Mouse (Mus musculus) liver, embryonic 15.5 days (tissue): ENCODE measurements around the gene Ide. TPM values are rescaled to one million over a fixed set of nuclear protein-coding genes. Genes with fewer than 3 reads are reported as not detected.
A peak's percentile ranks its signal among the peaks of the same experiment; 100 is the strongest.

ENCODE experiments used
- ATAC-seq: fragments of 200-750 bp; cut with Nextera tagmentation; 2 replicates; pipeline ENCODE4 v1.8.0; 2017; ENCODE audit warnings: moderate number of reproducible peaks, mild to moderate bottlenecking, moderate library complexity; ENCODE audit not compliant: insufficient read depth
- H3K27ac ChIP-seq: fragments of 300-500 bp; sonication (generic); replicated peaks from 2 replicates; pipeline ENCODE4 v1.5.1; 2015; ENCODE audit warnings: mild to moderate bottlenecking, inconsistent platforms
- H3K27me3 ChIP-seq: fragments of 300-500 bp; sonication (generic); 2 replicates; pipeline ENCODE4 v1.6.1; 2015; ENCODE audit warnings: mild to moderate bottlenecking, inconsistent platforms
- H3K36me3 ChIP-seq: fragments of 300-500 bp; sonication (generic); replicated peaks from 2 replicates; pipeline ENCODE4 v1.6.1; 2015; ENCODE audit warnings: moderate library complexity, mild to moderate bottlenecking, inconsistent platforms
- H3K4me1 ChIP-seq: fragments of 300-500 bp; sonication (generic); replicated peaks from 2 replicates; pipeline ENCODE4 v1.6.1; 2015; ENCODE audit warnings: inconsistent platforms
- H3K4me2 ChIP-seq: fragments of 300-500 bp; sonication (generic); 2 replicates; pipeline ENCODE4 v1.6.1; 2015; ENCODE audit warnings: moderate library complexity, mild to moderate bottlenecking, inconsistent platforms
- H3K4me3 ChIP-seq: fragments of 300-500 bp; sonication (generic); replicated peaks from 2 replicates; pipeline ENCODE4 v1.5.1; 2015; ENCODE audit warnings: mild to moderate bottlenecking, inconsistent platforms
- H3K9ac ChIP-seq: fragments of 300-500 bp; sonication (generic); 2 replicates; pipeline ENCODE4 v1.6.1; 2015; ENCODE audit warnings: moderate library complexity, mild to moderate bottlenecking, inconsistent platforms
- H3K9me3 ChIP-seq: fragments of 300-500 bp; sonication (generic); replicated peaks from 2 replicates; pipeline ENCODE4 v1.6.1; 2016; ENCODE audit warnings: inconsistent platforms
- WGBS: fragments of 180-500 bp; shearing (Covaris S2); methylation state at CpG from one replicate; pipeline ENCODE4 v1.1.7; 2015; ENCODE audit warnings: mixed read lengths; ENCODE audit not compliant: insufficient replicate concordance; 5-methylcytosine and 5-hydroxymethylcytosine counted together
- polyA plus RNA-seq: library from polyadenylated mRNA; unstranded; fragments of >200 nt; fragmentation: Nextera tagmentation; extraction: Ambion mirVana; gene quantifications from 2 replicates; pipeline ENCODE4 v1.2.1, GENCODE M21; 2015

Gene Ide
- polyA plus RNA-seq, 1 experiment from 2014 or later, result 25.8 TPM

DNA sequence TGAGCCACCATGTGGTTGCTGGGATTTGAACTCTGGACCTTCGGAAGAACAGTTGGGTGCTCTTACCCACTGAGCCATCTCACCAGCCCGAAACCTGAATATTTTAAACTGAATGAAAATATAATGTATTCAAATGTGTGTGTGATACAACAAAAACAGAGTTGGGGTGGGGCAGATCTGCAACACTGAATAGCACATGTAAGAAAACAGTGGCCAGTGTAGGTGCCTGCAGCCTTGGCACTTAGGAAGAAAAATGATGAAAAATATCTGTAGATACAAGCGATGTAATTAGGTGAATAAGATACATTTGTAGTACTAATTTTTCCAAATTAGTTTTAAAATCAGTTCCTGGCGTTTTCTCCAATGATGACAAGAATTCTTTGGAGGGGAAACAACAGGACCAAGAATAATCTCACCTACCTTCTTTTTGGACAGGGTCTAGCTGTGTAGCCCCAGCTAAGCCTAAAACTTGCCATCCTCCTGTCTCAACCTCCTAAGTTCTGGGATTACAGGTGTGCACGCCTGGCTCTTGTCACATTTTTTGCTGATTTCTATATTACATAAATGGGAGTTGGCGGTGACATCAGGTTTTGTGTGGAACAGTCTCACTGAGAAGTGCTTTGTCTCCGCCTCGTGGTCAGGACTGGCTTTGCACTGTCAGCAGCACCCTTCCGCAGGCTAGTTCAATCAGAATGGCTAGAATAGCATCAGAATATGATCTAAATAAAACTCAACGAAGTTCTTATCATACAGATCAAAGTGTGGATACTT is 72.1 kb downstream of the Ide start:
- no peak overlapping the region for H3K27ac ChIP-seq
- H3K4me2 ChIP-seq, result no peak overlapping the region
- H3K9me3 ChIP-seq, result no peaks in the 10 kb centered on the region
- no peak overlapping the region for H3K9ac ChIP-seq
- peak; percentile 52 for ATAC-seq
- peaks cover 18% of the 10 kb centered on the region for H3K36me3 ChIP-seq
- peaks cover 20% of the 10 kb centered on the region for H3K4me1 ChIP-seq
- H3K4me3 ChIP-seq, result no peak overlapping the region
- H3K27me3 ChIP-seq, result no peaks in the 10 kb centered on the region
- WGBS, result 26% methylated on average over 10 of the region's 10 CpGs

GRCm38 (mm10) chr19:37263943-37264897 is 73.4 kb downstream of the Ide start:
- ATAC-seq, result peak; percentile 35; the same call in 1 of the 2 replicates
- no peak overlapping the region for H3K9ac ChIP-seq
- no peaks in the 10 kb centered on the region for H3K9me3 ChIP-seq
- peak overlapping the region; percentile 67 for H3K27ac ChIP-seq
- H3K4me2 ChIP-seq, result peak overlapping the region; percentile 29
- H3K36me3 ChIP-seq, result peaks cover 15% of the 10 kb centered on the region
- H3K4me1 ChIP-seq, result peaks cover 20% of the 10 kb centered on the region
- H3K4me3 ChIP-seq, result peak overlapping the region; percentile 34
- no peaks in the 10 kb centered on the region; the same call in 1 of the 2 replicates for H3K27me3 ChIP-seq
- WGBS, result 63% methylated on average over 23 of the region's 23 CpGs

- Histone ChIP-seq H3K27ac (peak overlapping the region; percentile 67), H3K4me3 (peak overlapping the region; percentile 34), H3K4me2 (peak overlapping the region; percentile 29; the same call in 1 of the 2 replicates), H3K27me3 (no peaks in the 10 kb centered on the region; the same call in 1 of the 2 replicates), H3K9me3 (no peaks in the 10 kb centered on the region), H3K9ac (no peak overlapping the region), H3K4me1 (peaks cover 20% of the 10 kb centered on the region), H3K36me3 (peaks cover 10% of the 10 kb centered on the region)
- no peak for ATAC-seq
- WGBS, result 52% methylated on average over 8 of the region's 8 CpGs
These were observed 74.1 kb downstream of the Ide start for GRCm38 (mm10) chr19:37263566-37263942.

- 0 out of 2 replicates have a peak overlapping the region, but pooled peaks have one; percentile 7 for H3K4me3 ChIP-seq
- no peak overlapping the region for H3K4me2 ChIP-seq
- no peaks in the 10 kb centered on the region; the same call in 1 of the 2 replicates for H3K27me3 ChIP-seq
- H3K4me1 ChIP-seq, result peaks cover 20% of the 10 kb centered on the region
- H3K9ac ChIP-seq, result no peak overlapping the region
- 0 out of 2 replicates have a peak, but pooled peaks have one; percentile 11 for ATAC-seq
- H3K36me3 ChIP-seq, result 0 out of 2 replicates have a peak, but pooled peaks cover 4% of the 10 kb centered on the region
- H3K27ac ChIP-seq, result 0 out of 2 replicates have a peak overlapping the region, but pooled peaks have one; percentile 29
- no peaks in the 10 kb centered on the region for H3K9me3 ChIP-seq
- WGBS, result 66% methylated on average over 4 of the region's 4 CpGs
These were observed 75.3 kb downstream of the Ide start for GRCm38 (mm10) chr19:37262389-37262788.

- no peaks in the 10 kb centered on the region for H3K9me3 ChIP-seq
- peaks cover 10% of the 10 kb centered on the region for H3K4me1 ChIP-seq
- H3K27me3 ChIP-seq, result no peaks in the 10 kb centered on the region; the same call in 1 of the 2 replicates
- H3K4me3 ChIP-seq, result no peak overlapping the region
- H3K36me3 ChIP-seq, result no peaks in the 10 kb centered on the region
- ATAC-seq, result no peak
- no peak overlapping the region for H3K9ac ChIP-seq
- H3K4me2 ChIP-seq, result no peak overlapping the region
- no peak overlapping the region for H3K27ac ChIP-seq
- WGBS, result 65% methylated on average over 9 of the region's 9 CpGs
These were observed 82.3 kb downstream of the Ide start for GRCm38 (mm10) chr19:37255321-37255720.

GRCm38 (mm10) chr19:37252104-37252503 is 85.5 kb downstream of the Ide start:
- H3K4me1 ChIP-seq, result peaks cover 9% of the 10 kb centered on the region

GRCm38 (mm10) chr19:37248199-37248598 is 89.5 kb downstream of the Ide start:
- H3K9ac ChIP-seq, result no peak overlapping the region
- H3K27ac ChIP-seq, result no peak overlapping the region
- 54% methylated on average over 3 of the region's 3 CpGs for WGBS
- H3K4me1 ChIP-seq, result peaks cover 14% of the 10 kb centered on the region; the same call in 1 of the 2 replicates
- H3K4me2 ChIP-seq, result no peak overlapping the region
- H3K27me3 ChIP-seq, result no peaks in the 10 kb centered on the region
- ATAC-seq, result no peak
- no peaks in the 10 kb centered on the region for H3K36me3 ChIP-seq
- no peaks in the 10 kb centered on the region for H3K9me3 ChIP-seq
- no peak overlapping the region for H3K4me3 ChIP-seq

More at GRCm38 (mm10) chr19:37252104-37252503, 85.5 kb downstream of the Ide start:
- no peak overlapping the region for H3K4me2 ChIP-seq
- no peaks in the 10 kb centered on the region for H3K36me3 ChIP-seq
- ATAC-seq, result no peak; the same call in 1 of the 2 replicates
- no peak overlapping the region for H3K9ac ChIP-seq
- no peaks in the 10 kb centered on the region for H3K9me3 ChIP-seq
- no peak overlapping the region for H3K4me3 ChIP-seq
- WGBS, result 56% methylated on average over 6 of the region's 6 CpGs
- no peaks in the 10 kb centered on the region for H3K27me3 ChIP-seq
- H3K27ac ChIP-seq, result no peak overlapping the region

DNA sequence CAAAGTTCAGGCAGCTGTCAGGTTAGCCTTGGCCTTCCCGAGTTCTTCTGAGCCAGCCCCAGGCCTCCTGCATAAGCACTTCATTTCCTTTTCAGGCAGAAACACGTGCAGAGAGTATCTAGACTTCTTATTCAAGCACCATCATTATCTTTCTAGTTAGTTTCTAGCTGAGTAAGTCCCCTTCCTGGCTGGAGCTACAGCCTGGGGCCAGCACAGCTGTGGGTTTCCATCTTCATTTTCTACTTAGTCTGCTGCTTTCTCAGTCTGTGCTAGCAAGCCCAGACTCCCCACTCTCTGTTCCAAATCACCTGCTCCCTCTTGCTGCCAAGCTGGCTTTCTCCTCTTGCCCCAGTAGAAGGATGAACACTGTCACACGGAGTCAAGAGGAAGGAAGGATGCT is 90.8 kb downstream of the Ide start:
- H3K4me2 ChIP-seq, result no peak overlapping the region
- H3K27me3 ChIP-seq, result no peaks in the 10 kb centered on the region
- H3K36me3 ChIP-seq, result no peaks in the 10 kb centered on the region
- H3K4me1 ChIP-seq, result peaks cover 12% of the 10 kb centered on the region; the same call in 1 of the 2 replicates
- H3K9me3 ChIP-seq, result no peaks in the 10 kb centered on the region
- no peak overlapping the region for H3K9ac ChIP-seq
- H3K27ac ChIP-seq, result no peak overlapping the region
- H3K4me3 ChIP-seq, result no peak overlapping the region
- WGBS, result 24% methylated on average over 3 of the region's 3 CpGs
- no peak for ATAC-seq

- H3K9me3 ChIP-seq, result no peaks in the 10 kb centered on the region
- 30% methylated on average over 2 of the region's 2 CpGs for WGBS
- no peak overlapping the region for H3K9ac ChIP-seq
- no peak for ATAC-seq
- H3K27ac ChIP-seq, result peak overlapping the region; percentile 51; the same call in 1 of the 2 replicates
- H3K36me3 ChIP-seq, result no peaks in the 10 kb centered on the region
- H3K27me3 ChIP-seq, result no peaks in the 10 kb centered on the region
- H3K4me3 ChIP-seq, result no peak overlapping the region
- peaks cover 43% of the 10 kb centered on the region for H3K4me1 ChIP-seq
- no peak overlapping the region for H3K4me2 ChIP-seq
These were observed 94.9 kb downstream of the Ide start for GRCm38 (mm10) chr19:37242707-37243106.

- Histone ChIP-seq H3K27ac (no peak overlapping the region), H3K4me2 (no peak overlapping the region), H3K36me3 (no peaks in the 10 kb centered on the region), H3K27me3 (no peaks in the 10 kb centered on the region), H3K4me1 (peaks cover 51% of the 10 kb centered on the region), H3K9ac (no peak overlapping the region), H3K4me3 (no peak overlapping the region), H3K9me3 (no peaks in the 10 kb centered on the region)
- ATAC-seq, result no peak
- 59% methylated on average over 5 of the region's 5 CpGs for WGBS
These were observed 96.5 kb downstream of the Ide start for GRCm38 (mm10) chr19:37241201-37241600.
